Mouse (Mus musculus) hindbrain, embryonic 16.5 days (tissue): ENCODE results near the gene Rab31. TPM values are rescaled to one million over a fixed set of nuclear protein-coding genes. Genes with fewer than 3 reads are reported as not detected.
A peak's percentile ranks its signal among the peaks of the same experiment; 100 is the strongest.

ENCODE experiments used
- ATAC-seq: fragments of 200-750 bp; cut with Nextera tagmentation; 2 replicates; pipeline ENCODE4 v1.8.0; 2017; ENCODE audit warnings: moderate TSS enrichment, moderate library complexity
- H3K27ac ChIP-seq: fragments of 300-500 bp; sonication (generic); 2 replicates; pipeline ENCODE4 v1.5.1; 2014; ENCODE audit warnings: low read depth, mild to moderate bottlenecking, control low read depth, low read length, moderate library complexity
- H3K27me3 ChIP-seq: fragments of 300-500 bp; sonication (generic); replicated peaks from 2 replicates; pipeline ENCODE4 v1.6.1; 2014; ENCODE audit warnings: low read length; ENCODE audit not compliant: control insufficient read depth, insufficient read depth
- H3K36me3 ChIP-seq: fragments of 300-500 bp; sonication (generic); 2 replicates; pipeline ENCODE4 v1.6.1; 2014; ENCODE audit warnings: mild to moderate bottlenecking, low read length, moderate library complexity, mixed read lengths; ENCODE audit not compliant: control insufficient read depth, insufficient read depth
- H3K4me1 ChIP-seq: fragments of 300-500 bp; sonication (generic); 2 replicates; pipeline ENCODE4 v1.6.1; 2014; ENCODE audit warnings: low read depth, low read length; ENCODE audit not compliant: control insufficient read depth, insufficient read depth
- H3K4me2 ChIP-seq: fragments of 300-500 bp; sonication (generic); 2 replicates; pipeline ENCODE4 v1.6.1; 2014; ENCODE audit warnings: mild to moderate bottlenecking, low read length, control low read depth, moderate library complexity
- H3K4me3 ChIP-seq: fragments of 300-500 bp; sonication (generic); 2 replicates; pipeline ENCODE4 v1.5.1; 2014; ENCODE audit warnings: mild to moderate bottlenecking, low read length, control low read depth, moderate library complexity
- H3K9ac ChIP-seq: fragments of 300-500 bp; sonication (generic); 2 replicates; pipeline ENCODE4 v1.6.1; 2014; ENCODE audit warnings: low read depth, mild to moderate bottlenecking, control low read depth, low read length, moderate library complexity
- H3K9me3 ChIP-seq: fragments of 300-500 bp; sonication (generic); 2 replicates; pipeline ENCODE4 v1.6.1; 2014; ENCODE audit warnings: mild to moderate bottlenecking, low read length, moderate library complexity; ENCODE audit not compliant: control insufficient read depth
- WGBS: fragments of 180-500 bp; shearing (Covaris S2); extraction: QIAGEN DNeasy Blood & Tissue Kit; methylation state at CpG from one replicate; pipeline ENCODE4 v1.1.7; 2014; 5-methylcytosine and 5-hydroxymethylcytosine counted together
- polyA plus RNA-seq: library from polyadenylated mRNA; unstranded; fragments of >200 nt; fragmentation: Nextera tagmentation; extraction: Ambion mirVana; gene quantifications from 2 replicates; pipeline ENCODE4 v1.2.1, GENCODE M21; 2015

Gene Rab31
- polyA plus RNA-seq, 1 experiment from 2014 or later: 70.0 TPM

DNA sequence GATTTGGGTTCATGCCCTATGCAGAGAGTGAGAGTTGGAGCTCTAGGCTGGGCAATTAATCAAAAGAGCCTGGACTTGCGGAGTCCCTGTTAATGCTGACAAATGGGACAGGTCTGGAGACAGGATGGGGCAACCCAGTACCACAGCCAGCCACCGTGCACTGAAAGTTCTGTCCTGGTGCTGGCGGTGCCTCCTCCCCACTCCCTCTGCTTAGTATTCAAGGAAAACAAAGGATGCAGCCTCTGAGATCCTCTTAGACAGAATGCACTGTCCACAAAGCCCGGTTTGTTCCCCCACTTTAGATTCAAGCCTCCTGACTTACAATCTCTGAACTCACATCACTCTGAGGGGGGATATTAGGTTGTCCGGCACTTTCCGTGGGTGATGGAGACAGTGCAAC is 26.2 kb downstream of the Rab31 start:
- no peak overlapping the region for H3K4me2 ChIP-seq
- 48% methylated on average over 6 of the region's 6 CpGs for WGBS
- no peaks in the 10 kb centered on the region for H3K27me3 ChIP-seq
- ATAC-seq: peak; percentile 34; the same call in 1 of the 2 replicates
- no peak overlapping the region for H3K4me3 ChIP-seq
- H3K9me3 ChIP-seq: no peaks in the 10 kb centered on the region
- H3K4me1 ChIP-seq: peaks cover 11% of the 10 kb centered on the region
- H3K36me3 ChIP-seq: no peaks in the 10 kb centered on the region
- H3K27ac ChIP-seq: no peak overlapping the region
- H3K9ac ChIP-seq: no peak overlapping the region

DNA sequence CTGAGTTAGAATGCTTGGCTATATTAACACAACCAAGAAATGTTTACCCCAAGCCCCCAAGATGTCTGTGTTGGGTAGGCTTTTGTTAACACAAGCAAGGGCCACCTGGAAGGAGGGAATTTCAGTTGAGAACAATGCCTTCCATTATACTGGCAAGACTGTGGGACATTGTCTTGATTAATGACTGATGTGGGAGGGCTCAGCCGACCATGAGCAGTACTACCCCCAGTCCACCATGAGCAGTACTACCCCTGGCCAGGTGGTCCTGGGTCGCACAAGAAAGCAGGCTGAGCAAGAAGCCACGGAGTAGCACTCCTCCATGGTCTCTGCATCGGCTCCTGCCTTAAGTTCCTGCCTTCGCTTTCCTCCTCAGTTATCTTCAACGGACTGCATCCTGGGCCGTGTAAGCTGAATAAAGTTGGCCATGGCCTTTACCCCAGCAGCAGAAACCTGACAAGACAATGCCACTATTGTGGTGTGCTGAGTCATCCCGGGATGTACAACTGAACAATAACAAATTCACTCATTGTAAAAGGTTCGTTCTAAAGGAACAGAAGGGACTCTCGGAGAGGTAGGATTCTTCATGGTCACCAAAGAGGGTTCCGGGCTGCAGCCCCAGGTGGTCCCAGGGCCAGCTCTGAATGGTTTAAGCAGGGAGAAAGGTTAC is 28.8 kb downstream of the Rab31 start:
- Histone ChIP-seq H3K27me3 (no peaks in the 10 kb centered on the region), H3K4me3 (no peak overlapping the region), H3K27ac (no peak overlapping the region), H3K9me3 (no peaks in the 10 kb centered on the region), H3K4me2 (no peak overlapping the region), H3K36me3 (no peaks in the 10 kb centered on the region), H3K9ac (no peak overlapping the region), H3K4me1 (peaks cover 11% of the 10 kb centered on the region)
- no peak for ATAC-seq
- WGBS: 66% methylated on average over 11 of the region's 11 CpGs

DNA sequence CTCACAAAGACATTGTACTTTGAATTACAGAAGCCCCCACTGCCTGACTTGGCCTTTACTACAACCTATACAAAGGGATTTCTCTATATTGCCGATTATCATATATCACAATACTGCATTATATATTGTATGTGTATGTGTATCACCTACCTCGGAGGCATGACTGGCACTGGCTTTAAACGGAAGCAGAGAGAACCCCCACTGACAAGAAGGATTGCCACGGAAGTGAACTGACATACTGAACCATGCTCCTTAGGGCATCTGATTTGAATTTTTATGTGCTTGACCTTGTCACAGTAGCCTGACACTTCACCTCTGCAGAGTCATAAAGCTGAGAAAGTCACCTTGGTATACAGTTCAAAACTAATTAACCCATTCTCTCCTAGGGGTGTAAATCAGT is 29.6 kb downstream of the Rab31 start:
- no peak overlapping the region for H3K4me2 ChIP-seq
- WGBS: 31% methylated on average over 4 of the region's 4 CpGs

DNA sequence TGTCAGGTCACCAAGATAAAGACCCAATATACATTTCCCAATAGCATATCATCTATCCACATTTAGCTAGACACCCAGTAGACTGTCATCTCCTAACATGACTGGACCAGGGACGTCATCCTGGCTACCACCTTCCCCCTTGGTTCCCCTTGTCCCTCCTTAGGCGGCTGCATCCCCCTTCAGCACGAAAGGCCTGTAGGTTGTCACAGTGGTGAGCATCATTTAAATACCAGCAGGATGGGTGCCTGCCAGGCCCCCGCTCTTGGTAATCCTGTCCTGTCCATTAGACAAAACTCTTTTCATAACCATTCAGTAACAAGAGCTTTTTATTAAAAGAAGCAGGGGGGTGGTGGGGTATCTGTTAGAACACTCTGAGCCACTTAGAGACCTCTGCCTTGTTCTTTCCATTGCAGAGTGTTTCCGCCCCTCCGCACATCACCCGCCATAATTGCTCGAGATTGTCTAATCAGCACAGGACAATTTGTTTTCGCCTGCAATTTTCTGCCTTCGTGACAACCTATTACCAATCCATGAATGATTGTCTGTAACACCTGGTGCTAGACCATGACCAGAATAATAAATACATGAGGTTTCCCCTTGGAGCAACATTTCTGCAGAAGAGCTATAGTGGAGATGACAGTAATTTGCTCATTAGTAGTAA is 30.2 kb downstream of the Rab31 start:
- ATAC-seq: peak; percentile 69
- H3K27ac ChIP-seq: no peak overlapping the region; the same call in 1 of the 2 replicates
- no peaks in the 10 kb centered on the region for H3K27me3 ChIP-seq
- H3K4me1 ChIP-seq: peaks cover 11% of the 10 kb centered on the region
- WGBS: 24% methylated on average over 10 of the region's 10 CpGs
- H3K9ac ChIP-seq: no peak overlapping the region
- H3K4me3 ChIP-seq: no peak overlapping the region
- no peaks in the 10 kb centered on the region for H3K36me3 ChIP-seq
- H3K9me3 ChIP-seq: no peaks in the 10 kb centered on the region
- no peak overlapping the region for H3K4me2 ChIP-seq

More for the DNA sequence above, 29.6 kb downstream of the Rab31 start:
- ATAC-seq: no peak
- no peak overlapping the region for H3K27ac ChIP-seq
- H3K9me3 ChIP-seq: no peaks in the 10 kb centered on the region
- H3K4me1 ChIP-seq: peaks cover 11% of the 10 kb centered on the region
- no peaks in the 10 kb centered on the region for H3K27me3 ChIP-seq
- no peak overlapping the region for H3K4me3 ChIP-seq
- H3K9ac ChIP-seq: no peak overlapping the region
- H3K36me3 ChIP-seq: no peaks in the 10 kb centered on the region

DNA sequence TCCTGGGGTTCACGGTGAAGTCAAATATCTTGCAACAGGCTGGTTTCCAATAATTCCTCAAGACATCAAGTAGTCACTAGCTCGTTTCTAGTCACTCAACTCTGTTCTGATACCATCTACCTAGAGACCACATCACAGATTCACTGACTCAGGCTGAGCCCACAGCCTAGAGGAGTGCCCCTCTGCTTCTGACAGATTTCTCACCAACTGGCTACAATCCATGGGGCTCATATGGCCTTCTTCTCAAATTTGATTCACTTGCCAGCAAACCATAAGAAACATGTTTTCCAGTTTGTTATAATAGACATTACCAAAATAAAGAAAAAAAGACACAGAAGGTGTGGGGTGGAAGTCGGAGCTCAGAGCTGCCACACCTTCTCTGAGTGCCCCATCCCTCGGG is 31.0 kb downstream of the Rab31 start:
- Histone ChIP-seq H3K4me2 (no peak overlapping the region), H3K4me3 (no peak overlapping the region), H3K27ac (no peak overlapping the region), H3K27me3 (no peaks in the 10 kb centered on the region), H3K9ac (no peak overlapping the region), H3K4me1 (peaks cover 11% of the 10 kb centered on the region), H3K9me3 (no peaks in the 10 kb centered on the region), H3K36me3 (no peaks in the 10 kb centered on the region)
- no peak for ATAC-seq
- 88% methylated on average over 4 of the region's 4 CpGs for WGBS

DNA sequence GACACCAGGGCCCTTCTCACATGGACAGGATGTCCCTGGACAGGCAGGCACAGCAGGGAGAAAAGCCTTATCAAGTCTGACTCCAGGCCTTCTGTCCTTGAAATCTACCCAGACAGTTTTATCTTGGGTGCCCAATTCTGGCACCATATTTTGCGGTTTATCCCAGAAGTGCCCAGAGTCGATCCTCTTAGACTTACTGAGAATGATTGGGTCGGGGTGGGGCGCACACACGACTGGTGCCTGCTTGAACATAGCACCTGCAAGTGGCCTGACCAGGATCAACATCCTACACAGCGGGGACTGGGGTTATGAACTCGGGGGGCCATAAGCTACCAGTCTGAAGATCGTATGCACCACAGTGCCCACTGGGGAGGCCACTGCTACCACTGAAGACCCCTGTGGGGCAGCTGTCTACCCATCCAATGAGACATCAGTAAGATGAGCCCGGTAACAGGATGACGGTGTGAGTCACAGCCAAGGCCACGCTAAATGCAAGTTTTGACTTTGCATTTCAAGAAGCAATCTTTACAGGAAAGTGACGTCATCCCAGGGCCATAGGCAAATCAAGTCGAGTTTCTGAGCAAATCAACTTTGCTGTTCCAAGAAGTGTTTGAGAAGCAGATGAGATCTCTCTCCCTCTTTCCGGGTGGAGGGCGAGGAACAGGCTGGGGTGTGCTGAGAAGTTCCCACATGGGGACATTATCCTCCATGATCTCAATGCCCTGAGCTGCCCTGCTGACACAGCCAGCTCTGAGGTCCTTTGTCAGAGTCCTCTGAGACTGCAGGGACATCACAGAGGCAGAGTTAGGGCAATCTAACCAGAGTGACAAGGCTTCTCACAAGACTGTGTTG is 32.5 kb downstream of the Rab31 start:
- Histone ChIP-seq H3K4me3 (no peak overlapping the region), H3K4me2 (no peak overlapping the region), H3K27ac (no peak overlapping the region), H3K36me3 (no peaks in the 10 kb centered on the region), H3K27me3 (no peaks in the 10 kb centered on the region), H3K4me1 (peaks cover 11% of the 10 kb centered on the region), H3K9ac (no peak overlapping the region), H3K9me3 (no peaks in the 10 kb centered on the region)
- 85% methylated on average over 15 of the region's 15 CpGs for WGBS
- no peak for ATAC-seq

DNA sequence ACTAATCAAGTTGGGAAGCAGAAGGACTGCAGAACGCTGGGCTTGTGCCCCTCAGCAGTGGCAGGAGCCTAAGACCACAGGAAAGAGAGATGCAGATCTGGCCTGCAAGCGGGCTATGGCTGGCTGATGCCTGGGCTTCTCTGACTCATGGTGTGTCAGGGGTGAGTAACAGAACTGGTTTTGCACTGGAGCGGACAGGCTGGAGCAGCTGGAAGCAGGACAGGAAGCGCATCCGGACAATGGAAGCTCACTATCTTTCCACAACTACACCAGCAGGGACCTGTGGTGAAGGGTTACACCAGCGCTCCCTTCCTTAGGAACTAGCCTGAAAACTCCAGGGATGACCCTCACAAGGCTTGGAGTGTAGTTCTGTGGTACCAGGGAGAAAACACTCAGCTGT is 34.9 kb downstream of the Rab31 start:
- whole genome bisulfite sequencing: 90% methylated on average over 6 of the region's 6 CpGs
- H3K4me1 ChIP-seq: peaks cover 6% of the 10 kb centered on the region
- no peak for ATAC-seq

DNA sequence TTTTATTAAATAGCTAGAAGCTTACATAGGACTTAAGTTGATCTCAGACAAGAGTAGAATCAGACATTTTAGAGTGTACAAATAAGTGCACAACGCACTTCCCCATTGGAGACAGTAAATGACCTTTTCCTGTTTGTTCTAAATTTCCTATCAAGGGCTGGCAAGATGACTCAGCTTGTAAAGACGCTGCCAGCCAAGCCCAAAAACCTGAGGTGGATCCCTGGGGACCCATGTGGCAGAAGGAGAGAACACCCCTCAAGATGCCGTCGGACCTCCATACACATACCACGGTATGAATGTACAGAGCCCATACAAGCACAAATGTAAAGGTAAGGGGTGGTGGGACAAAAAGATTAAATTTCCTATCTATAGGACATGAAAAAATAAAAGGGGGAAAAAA is 35.4 kb downstream of the Rab31 start:
- ATAC-seq: no peak
- H3K9me3 ChIP-seq: no peaks in the 10 kb centered on the region
- H3K27ac ChIP-seq: no peak overlapping the region
- H3K4me3 ChIP-seq: no peak overlapping the region
- 74% methylated on average over 5 of the region's 5 CpGs for WGBS
- H3K27me3 ChIP-seq: no peaks in the 10 kb centered on the region
- peaks cover 1% of the 10 kb centered on the region for H3K4me1 ChIP-seq
- H3K9ac ChIP-seq: no peak overlapping the region
- H3K4me2 ChIP-seq: no peak overlapping the region
- no peaks in the 10 kb centered on the region for H3K36me3 ChIP-seq

More for the DNA sequence above, 34.9 kb downstream of the Rab31 start:
- Histone ChIP-seq H3K27me3 (no peaks in the 10 kb centered on the region), H3K9me3 (no peaks in the 10 kb centered on the region), H3K27ac (no peak overlapping the region), H3K4me2 (no peak overlapping the region), H3K9ac (no peak overlapping the region), H3K4me3 (no peak overlapping the region), H3K36me3 (no peaks in the 10 kb centered on the region)

DNA sequence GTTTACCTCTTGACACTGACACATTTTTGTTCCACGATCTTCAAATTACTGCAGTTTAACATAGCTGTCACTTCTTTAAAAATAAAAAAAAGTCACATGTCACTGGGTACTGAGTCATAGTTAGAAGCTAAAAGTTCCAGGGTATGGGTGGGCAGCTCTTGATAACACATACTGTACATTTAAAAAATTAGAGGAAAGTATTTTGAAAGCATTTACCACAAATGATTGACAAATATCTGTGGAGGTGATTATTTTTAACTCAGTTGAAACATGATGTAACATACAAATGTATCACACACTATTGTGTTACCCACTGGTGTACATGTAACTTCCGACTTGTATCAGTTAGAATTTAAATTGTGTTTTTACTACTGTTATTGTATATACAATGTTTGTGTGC is 37.5 kb downstream of the Rab31 start:
- ATAC-seq: no peak
- WGBS: 95% methylated on average over 2 of the region's 2 CpGs
- Histone ChIP-seq H3K4me2 (no peak overlapping the region), H3K4me1 (no peaks in the 10 kb centered on the region), H3K4me3 (no peak overlapping the region), H3K36me3 (no peaks in the 10 kb centered on the region), H3K9ac (no peak overlapping the region), H3K27me3 (no peaks in the 10 kb centered on the region), H3K27ac (no peak overlapping the region), H3K9me3 (no peaks in the 10 kb centered on the region)
